Comparison of ENCODE assay signal across 16 mouse cellular contexts in the genomic region with DNA sequence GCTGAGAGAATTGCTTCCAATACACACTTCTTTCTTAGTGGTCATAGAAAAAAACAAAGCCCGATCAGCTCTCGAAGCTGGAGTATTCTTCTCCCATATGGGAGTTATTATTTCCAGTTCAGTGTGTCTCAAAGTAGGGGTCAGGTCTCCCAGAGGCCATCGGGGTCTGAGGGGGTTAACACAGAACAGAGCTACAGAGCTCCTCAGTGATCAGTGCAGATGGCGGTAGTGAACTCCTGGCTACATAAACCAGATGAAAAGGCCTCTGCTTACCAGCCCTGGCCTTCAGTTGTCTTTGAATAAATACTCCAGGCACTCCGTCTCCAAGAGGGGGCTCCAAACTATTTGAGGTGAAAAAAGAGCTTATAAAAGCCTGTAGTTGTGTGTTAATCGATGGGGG.
DNase-seq lines count a peak whose midpoint lies in the region; ATAC-seq and TF ChIP-seq lines count a peak whose summit lies in the region.
"Had no signal": no experiment of that assay in that cellular context is flagged by ENCODE, and none has a peak within 500 bp of the region (broad histone marks: within the 10 kb centered on the region; RNA-seq: fewer than 3 reads in every experiment).

No protein-coding gene starts in this region.

- DNase-seq in hindbrain, postnatal 0 days (ENCODE audit: low spot score), result no peak
- peak; percentile 86 for DNase-seq in embryo, embryonic 10.5 days (ENCODE audit: low spot score)
- DNase-seq in layer of hippocampus, adult 9-11 months, result no peak
- DNase-seq in lung, postnatal 10 days, result no peak
- DNase-seq: adrenal gland, postnatal 14 days; B cell, adult 2 months; cerebellum, adult 9-10 months; heart, postnatal 4 days; layer of hippocampus, postnatal 36 days; lung, embryonic 14.5 days; thymus, adult 18-20 months had no signal

- peak; percentile 43; the same call in 1 of the 2 replicates for ATAC-seq in hindbrain, embryonic 12.5 days (ENCODE audit: low FRiP score)
- ATAC-seq in hindbrain, postnatal 0 days, result no peak
- peak; percentile 87 for ATAC-seq in forebrain, embryonic 13.5 days
- ATAC-seq in neural tube, embryonic 12.5 days (ENCODE audit: low FRiP score, low read depth), result peak; percentile 73
- ATAC-seq: intestine, embryonic 15.5 days had no signal

- no peaks in the 10 kb centered on the region for H3K27me3 ChIP-seq in hindbrain, embryonic 12.5 days
- no peaks in the 10 kb centered on the region for H3K27me3 ChIP-seq in hindbrain, postnatal 0 days (ENCODE audit: insufficient read depth, low read length)
- no peaks in the 10 kb centered on the region for H3K27me3 ChIP-seq in forebrain, embryonic 13.5 days
- no peaks in the 10 kb centered on the region for H3K27me3 ChIP-seq in neural tube, embryonic 12.5 days (replicated peaks)
- H3K27me3 ChIP-seq: intestine, embryonic 15.5 days had no signal

- no peak overlapping the region for H3K27ac ChIP-seq in hindbrain, embryonic 12.5 days
- no peak overlapping the region for H3K27ac ChIP-seq in hindbrain, postnatal 0 days
- peak overlapping the region; percentile 41; the same call in 1 of the 2 replicates for H3K27ac ChIP-seq in forebrain, embryonic 13.5 days
- H3K27ac ChIP-seq in neural tube, embryonic 12.5 days, result no peak overlapping the region
- H3K27ac ChIP-seq: intestine, embryonic 15.5 days had no signal

- TF ChIP-seq CTCF in hindbrain, postnatal 0 days (IDR thresholded peaks at IDR 0.05; ENCODE audit: low read depth), result no peak

- H3K4me2 ChIP-seq in hindbrain, embryonic 12.5 days (replicated peaks), result no peak overlapping the region
- no peak overlapping the region for H3K4me2 ChIP-seq in hindbrain, postnatal 0 days (ENCODE audit: low read depth, low read length)
- no peak overlapping the region for H3K4me2 ChIP-seq in forebrain, embryonic 13.5 days
- H3K4me2 ChIP-seq in neural tube, embryonic 12.5 days (replicated peaks), result no peak overlapping the region
- H3K4me2 ChIP-seq: intestine, embryonic 15.5 days; liver, embryonic 11.5 days; lung, embryonic 14.5 days had no signal

- WGBS in hindbrain, embryonic 12.5 days, result 24% methylated on average over 6 of the region's 6 CpGs
- 35% methylated on average over 6 of the region's 6 CpGs for WGBS in hindbrain, postnatal 0 days
- WGBS in forebrain, embryonic 13.5 days, result 6% methylated on average over 6 of the region's 6 CpGs
- 16% methylated on average over 6 of the region's 6 CpGs for WGBS in neural tube, embryonic 12.5 days

- H3K4me1 ChIP-seq in hindbrain, embryonic 12.5 days, result peaks cover 3% of the 10 kb centered on the region; the same call in 1 of the 2 replicates
- H3K4me1 ChIP-seq in hindbrain, postnatal 0 days (ENCODE audit: insufficient read depth, low read length), result peaks cover 4% of the 10 kb centered on the region; the same call in 1 of the 2 replicates
- peaks cover 16% of the 10 kb centered on the region; the same call in 1 of the 2 replicates for H3K4me1 ChIP-seq in forebrain, embryonic 13.5 days
- H3K4me1 ChIP-seq in neural tube, embryonic 12.5 days, result peaks cover 9% of the 10 kb centered on the region; the same call in 1 of the 2 replicates
- H3K4me1 ChIP-seq: intestine, embryonic 15.5 days had no signal

- H3K36me3 ChIP-seq in hindbrain, embryonic 12.5 days, result no peaks in the 10 kb centered on the region
- H3K36me3 ChIP-seq in hindbrain, postnatal 0 days (ENCODE audit: insufficient read depth, low read length), result no peaks in the 10 kb centered on the region
- H3K36me3 ChIP-seq in forebrain, embryonic 13.5 days (ENCODE audit: poor library complexity, severe bottlenecking), result no peaks in the 10 kb centered on the region
- H3K36me3 ChIP-seq in neural tube, embryonic 12.5 days, result no peaks in the 10 kb centered on the region
- H3K36me3 ChIP-seq: intestine, embryonic 15.5 days had no signal

- no peaks in the 10 kb centered on the region for H3K9me3 ChIP-seq in hindbrain, embryonic 12.5 days (replicated peaks)
- H3K9me3 ChIP-seq in hindbrain, postnatal 0 days (ENCODE audit: low read length), result no peaks in the 10 kb centered on the region
- H3K9me3 ChIP-seq in forebrain, embryonic 13.5 days (replicated peaks), result no peaks in the 10 kb centered on the region
- no peaks in the 10 kb centered on the region for H3K9me3 ChIP-seq in neural tube, embryonic 12.5 days
- H3K9me3 ChIP-seq: intestine, embryonic 15.5 days had no signal

- H3K4me3 ChIP-seq in hindbrain, embryonic 12.5 days, result no peak overlapping the region
- no peak overlapping the region for H3K4me3 ChIP-seq in hindbrain, postnatal 0 days (ENCODE audit: low read length)
- H3K4me3 ChIP-seq in forebrain, embryonic 13.5 days, result no peak overlapping the region
- no peak overlapping the region for H3K4me3 ChIP-seq in neural tube, embryonic 12.5 days
- H3K4me3 ChIP-seq: intestine, embryonic 15.5 days had no signal

- no peak overlapping the region for H3K9ac ChIP-seq in hindbrain, embryonic 12.5 days
- no peak overlapping the region for H3K9ac ChIP-seq in hindbrain, postnatal 0 days (replicated peaks; ENCODE audit: low read length)
- no peak overlapping the region for H3K9ac ChIP-seq in forebrain, embryonic 13.5 days
- no peak overlapping the region for H3K9ac ChIP-seq in neural tube, embryonic 12.5 days
- H3K9ac ChIP-seq: intestine, embryonic 15.5 days; lung, embryonic 14.5 days had no signal
